Mouse (Mus musculus): ENCODE measurements around the gene Gm3055. TPM values are rescaled to one million over a fixed set of nuclear protein-coding genes. Genes with fewer than 3 reads are reported as not detected.
"Not testable (repeated sequence)": the region's sequence is repeated elsewhere in the genome, so short reads cannot be mapped to it uniquely, and the experiment has no call there.

Gene Gm3055
- polyA plus RNA-seq (2014; fragmentation: Nextera tagmentation; extraction: Ambion mirVana) = 4.5 and 5.0 TPM in 2 replicates

- H3K36me3 ChIP-seq (ENCODE audit: control insufficient read depth, insufficient read depth, low read length); DNase-seq (ENCODE audit: low spot score); H3K27me3 ChIP-seq (replicated peaks; ENCODE audit: control insufficient read depth, insufficient read depth, low read length); H3K4me3 ChIP-seq (ENCODE audit: low read depth, low read length); H3K27ac ChIP-seq (ENCODE audit: low read depth, low read length); H3K9me3 ChIP-seq (ENCODE audit: control insufficient read depth, low read length); H3K4me2 ChIP-seq; H3K4me1 ChIP-seq (replicated peaks; ENCODE audit: control insufficient read depth, insufficient read depth, low read length); H3K9ac ChIP-seq (ENCODE audit: low read depth, low read length): not testable (repeated sequence)
- ATAC-seq (replicated peaks; ENCODE audit: low FRiP score) = peak; percentile 91
- no CpG with 5 or more reads among the region's 43 CpGs for WGBS
These were observed at the start of gene Gm3055 for GRCm38 (mm10) chr10:81770506-81771403. Gm3055 (minus strand) TSS chr10:81771161.

- H3K4me3 ChIP-seq (ENCODE audit: low read depth, low read length); H3K9me3 ChIP-seq (ENCODE audit: control insufficient read depth, low read length); H3K27me3 ChIP-seq (replicated peaks; ENCODE audit: control insufficient read depth, insufficient read depth, low read length); H3K36me3 ChIP-seq (ENCODE audit: control insufficient read depth, insufficient read depth, low read length); H3K4me2 ChIP-seq; H3K4me1 ChIP-seq (replicated peaks; ENCODE audit: control insufficient read depth, insufficient read depth, low read length); H3K9ac ChIP-seq (ENCODE audit: low read depth, low read length); ATAC-seq (replicated peaks; ENCODE audit: low FRiP score); H3K27ac ChIP-seq (ENCODE audit: low read depth, low read length); DNase-seq (ENCODE audit: low spot score): not testable (repeated sequence)
- 33% methylated on average over 10 of the region's 20 CpGs for WGBS
These were observed 40.9 kb upstream of the Gm3055 start, which contains the start of gene Gm4767 for GRCm38 (mm10) chr10:81811899-81812298. Gm4767 (plus strand) TSS chr10:81812186.

DNA sequence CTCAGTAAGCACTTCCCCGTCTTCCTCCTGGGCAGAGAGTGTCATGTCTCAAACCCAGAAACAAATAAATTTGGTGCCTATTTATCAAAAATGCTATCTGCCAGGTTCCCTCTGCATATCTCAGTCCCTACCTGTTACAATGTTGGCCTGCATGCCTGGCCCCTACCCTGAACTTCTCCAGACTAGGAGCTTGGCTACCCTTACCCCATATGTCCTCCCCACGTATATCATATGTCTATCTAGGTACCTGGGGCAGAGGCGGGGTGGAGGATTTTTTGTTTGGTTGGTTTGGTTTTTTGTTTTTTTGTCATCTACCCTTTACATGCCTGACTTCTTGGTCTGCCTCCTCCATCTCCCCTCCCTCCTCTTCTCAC, 430 bp upstream of the Gm3055 start:
- WGBS = no CpG with 5 or more reads among the region's 3 CpGs
- not testable (repeated sequence) for H3K9ac ChIP-seq (ENCODE audit: low read depth, low read length); H3K36me3 ChIP-seq (ENCODE audit: control insufficient read depth, insufficient read depth, low read length); H3K4me2 ChIP-seq; DNase-seq (ENCODE audit: low spot score); ATAC-seq (replicated peaks; ENCODE audit: low FRiP score); H3K27me3 ChIP-seq (replicated peaks; ENCODE audit: control insufficient read depth, insufficient read depth, low read length); H3K9me3 ChIP-seq (ENCODE audit: control insufficient read depth, low read length); H3K4me1 ChIP-seq (replicated peaks; ENCODE audit: control insufficient read depth, insufficient read depth, low read length); H3K27ac ChIP-seq (ENCODE audit: low read depth, low read length); H3K4me3 ChIP-seq (ENCODE audit: low read depth, low read length)

DNA sequence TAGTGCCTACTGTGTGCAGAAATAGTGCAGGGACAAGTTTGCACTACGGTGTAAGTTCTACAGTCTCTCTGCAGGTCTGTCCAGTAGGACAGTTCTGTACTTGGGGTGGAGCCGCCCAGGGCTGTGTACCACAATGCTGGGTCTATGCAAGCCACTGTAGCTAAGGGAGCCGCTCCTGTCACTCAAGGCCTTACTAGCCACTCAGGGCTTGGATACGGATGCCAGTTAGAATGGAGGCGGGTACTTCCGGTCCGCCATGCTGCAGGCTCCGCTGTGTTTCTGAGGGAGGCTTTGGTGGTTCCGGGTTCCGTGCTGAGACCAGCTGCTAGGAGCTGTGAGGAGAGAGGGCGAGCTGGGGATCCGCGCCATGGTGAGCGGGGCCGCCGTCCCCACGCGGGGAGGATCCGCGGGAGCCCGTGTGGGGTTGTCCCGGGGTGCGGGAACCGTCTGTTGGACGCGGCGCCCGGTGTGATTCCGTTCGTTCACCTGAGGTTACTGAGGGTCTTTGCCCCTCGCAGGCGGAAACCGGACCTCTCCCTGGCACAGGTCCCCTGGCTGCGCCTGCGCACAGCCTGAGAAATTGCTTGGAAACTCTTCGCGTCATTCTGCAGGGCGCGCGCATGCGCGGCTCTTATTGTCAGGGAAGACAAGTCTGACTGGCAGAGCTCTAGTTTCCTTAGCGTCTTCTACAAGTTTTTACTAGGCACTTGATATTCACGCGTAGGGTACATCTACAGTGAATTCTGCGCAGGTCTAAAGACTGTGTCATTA, 66.2 kb downstream of the Gm3055 start, which contains the start of gene Zfp433:
Zfp433 (plus strand) TSS at position 295 of the 771 bp plus-strand sequence.
- H3K4me2 ChIP-seq; H3K9me3 ChIP-seq (ENCODE audit: control insufficient read depth, low read length); H3K9ac ChIP-seq (ENCODE audit: low read depth, low read length); DNase-seq (ENCODE audit: low spot score); H3K4me1 ChIP-seq (replicated peaks; ENCODE audit: control insufficient read depth, insufficient read depth, low read length); H3K27ac ChIP-seq (ENCODE audit: low read depth, low read length); H3K27me3 ChIP-seq (replicated peaks; ENCODE audit: control insufficient read depth, insufficient read depth, low read length); H3K4me3 ChIP-seq (ENCODE audit: low read depth, low read length); H3K36me3 ChIP-seq (ENCODE audit: control insufficient read depth, insufficient read depth, low read length): not testable (repeated sequence)
- no CpG with 5 or more reads among the region's 46 CpGs for WGBS
- peak; percentile 100 for ATAC-seq (replicated peaks; ENCODE audit: low FRiP score)

Other genes with a start within 250 kb of the Gm3055 start
- 10.1 and 11.3 TPM in 2 replicates for gene Gna15, start 246.9 kb downstream of the Gm3055 start, polyA plus RNA-seq (2014; fragmentation: Nextera tagmentation; extraction: Ambion mirVana)
- 46.4 and 47.0 TPM in 2 replicates for gene Gna11, start 226.0 kb downstream of the Gm3055 start, polyA plus RNA-seq (2014; fragmentation: Nextera tagmentation; extraction: Ambion mirVana)
- gene Aes, start 211.7 kb downstream of the Gm3055 start, polyA plus RNA-seq (2014; fragmentation: Nextera tagmentation; extraction: Ambion mirVana) = 213 and 229 TPM in 2 replicates
- gene Tle2, start 196.6 kb downstream of the Gm3055 start, polyA plus RNA-seq (2014; fragmentation: Nextera tagmentation; extraction: Ambion mirVana) = 5.1 and 6.9 TPM in 2 replicates
- gene Tle6, start 170.1 kb downstream of the Gm3055 start, polyA plus RNA-seq (2014; fragmentation: Nextera tagmentation; extraction: Ambion mirVana) = 13.2 and 16.7 TPM in 2 replicates
- gene BC025920, start 164.9 kb downstream of the Gm3055 start, polyA plus RNA-seq (2014; fragmentation: Nextera tagmentation; extraction: Ambion mirVana) = 0.81 and 1.1 TPM in 2 replicates
- 22.8 and 22.9 TPM in 2 replicates for gene Sirt6, start 143.4 kb downstream of the Gm3055 start, polyA plus RNA-seq (2014; fragmentation: Nextera tagmentation; extraction: Ambion mirVana)
- 3.6 and 4.6 TPM in 2 replicates for gene Ankrd24, start 142.6 kb downstream of the Gm3055 start, polyA plus RNA-seq (2014; fragmentation: Nextera tagmentation; extraction: Ambion mirVana)
- gene Gm10778, start 122.1 kb downstream of the Gm3055 start, polyA plus RNA-seq (2014; fragmentation: Nextera tagmentation; extraction: Ambion mirVana) = 3.3 and 3.9 TPM in 2 replicates
- 10.5 and 10.9 TPM in 2 replicates for gene Zfp433, start 66.3 kb downstream of the Gm3055 start, polyA plus RNA-seq (2014; fragmentation: Nextera tagmentation; extraction: Ambion mirVana)
- 2.2 and 2.9 TPM in 2 replicates for gene Gm4767, start 41.0 kb upstream of the Gm3055 start, polyA plus RNA-seq (2014; fragmentation: Nextera tagmentation; extraction: Ambion mirVana)
- 5.1 and 6.1 TPM in 2 replicates for gene Gm32687, start 92.8 kb upstream of the Gm3055 start, polyA plus RNA-seq (2014; fragmentation: Nextera tagmentation; extraction: Ambion mirVana)
- 1.6 and 1.8 TPM in 2 replicates for gene Zfp781, start 159.3 kb upstream of the Gm3055 start, polyA plus RNA-seq (2014; fragmentation: Nextera tagmentation; extraction: Ambion mirVana)

Measured in liver, embryonic 11.5 days (tissue).